Mouse (Mus musculus) kidney, adult 18-20 months (tissue): Measurements from ENCODE around the gene Gnai1.
A peak's percentile ranks its signal among the peaks of the same experiment; 100 is the strongest.
"Not testable (repeated sequence)": the region's sequence is repeated elsewhere in the genome, so short reads cannot be mapped to it uniquely, and the experiment has no call there.

Experiments
- DNase-seq: peaks from one replicate; pipeline ENCODE4 v3.0.0; 2021

The Gnai1 gene

GRCm38 (mm10) chr5:18360281-18360819 lies at the start of gene Gnai1:
Gene Gnai1 (minus strand): TSS chr5:18360355.
- peak; percentile 78 for DNase-seq

- no peak for DNase-seq
Observed at GRCm38 (mm10) chr5:18367864-18368263, 7.7 kb upstream of the Gnai1 start.

- DNase-seq = no peak
Observed at GRCm38 (mm10) chr5:18365460-18365859, 5.3 kb upstream of the Gnai1 start.

- DNase-seq = no peak
Observed at GRCm38 (mm10) chr5:18360956-18361355, 801 bp upstream of the Gnai1 start.

GRCm38 (mm10) chr5:18359376-18360280 lies 527 bp downstream of the Gnai1 start:
- peak; percentile 65 for DNase-seq

- no peak for DNase-seq
Observed at GRCm38 (mm10) chr5:18358778-18359177, 1.4 kb downstream of the Gnai1 start.

GRCm38 (mm10) chr5:18358191-18358590 lies 2.0 kb downstream of the Gnai1 start:
- peak; percentile 71 for DNase-seq

- DNase-seq = no peak
Observed at GRCm38 (mm10) chr5:18347297-18347696, 12.9 kb downstream of the Gnai1 start.

GRCm38 (mm10) chr5:18343455-18344142 lies 16.6 kb downstream of the Gnai1 start:
- no peak for DNase-seq

- DNase-seq = no peak
Observed at GRCm38 (mm10) chr5:18342765-18343454, 17.2 kb downstream of the Gnai1 start.

GRCm38 (mm10) chr5:18341876-18342275 lies 18.3 kb downstream of the Gnai1 start:
- DNase-seq = not testable (repeated sequence)

- no peak for DNase-seq
Observed at GRCm38 (mm10) chr5:18332256-18332655, 27.9 kb downstream of the Gnai1 start.

GRCm38 (mm10) chr5:18330726-18331125 lies 29.4 kb downstream of the Gnai1 start:
- no peak for DNase-seq

GRCm38 (mm10) chr5:18326159-18326558 lies 34.0 kb downstream of the Gnai1 start:
- no peak for DNase-seq

GRCm38 (mm10) chr5:18323534-18323933 lies 36.6 kb downstream of the Gnai1 start:
- no peak for DNase-seq

GRCm38 (mm10) chr5:18321661-18322060 lies 38.5 kb downstream of the Gnai1 start:
- DNase-seq = no peak

GRCm38 (mm10) chr5:18318846-18319245 lies 41.3 kb downstream of the Gnai1 start:
- no peak for DNase-seq

GRCm38 (mm10) chr5:18307229-18307804 lies 52.8 kb downstream of the Gnai1 start:
- DNase-seq = no peak

GRCm38 (mm10) chr5:18296584-18296983 lies 63.6 kb downstream of the Gnai1 start:
- no peak for DNase-seq

- no peak for DNase-seq
Observed at GRCm38 (mm10) chr5:18292744-18293143, 67.4 kb downstream of the Gnai1 start.

- DNase-seq = no peak
Observed at GRCm38 (mm10) chr5:18289530-18289929, 70.6 kb downstream of the Gnai1 start.

GRCm38 (mm10) chr5:18288694-18289093 lies 71.5 kb downstream of the Gnai1 start:
- DNase-seq = no peak

- DNase-seq = no peak
Observed at GRCm38 (mm10) chr5:18288079-18288478, 72.1 kb downstream of the Gnai1 start.
